Mouse (Mus musculus): ENCODE data around the gene Trabd2b.

DNA sequence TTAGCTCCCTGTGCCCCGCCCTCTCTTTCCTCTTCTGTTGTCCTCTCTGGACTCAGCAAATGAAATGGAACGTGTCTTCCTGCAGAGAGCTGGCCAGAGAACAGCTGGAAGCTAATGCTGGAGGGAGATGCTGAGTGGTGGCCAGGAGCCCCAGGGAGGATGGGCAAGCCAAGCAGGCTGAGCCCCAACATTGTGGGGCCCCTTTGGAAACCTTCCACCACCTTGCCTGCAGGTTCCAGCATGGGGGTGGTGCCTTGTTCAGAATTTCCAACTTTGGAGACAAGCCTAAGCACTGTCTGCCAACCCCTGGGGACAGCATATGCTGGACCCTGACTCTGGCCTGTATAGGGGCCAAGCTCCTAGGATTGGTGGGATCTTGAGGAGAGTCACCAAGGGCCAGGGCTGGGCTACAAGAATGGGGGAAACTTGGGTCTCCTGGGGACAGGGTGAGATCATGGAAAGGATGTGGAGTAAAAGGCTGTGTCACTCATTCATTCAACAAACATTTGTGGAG, 188.7 kb downstream of the Trabd2b start:
- TF ChIP-seq POLR2A (IDR thresholded peaks at IDR 0.05; ENCODE audit: insufficient read depth, low read depth, low read length) = no peak
- TF ChIP-seq CTCF (IDR thresholded peaks at IDR 0.05) = no peak

Data from heart, adult 2 months (tissue).